Mouse (Mus musculus) MEL (cell line): ENCODE data around the gene Zfp583. TPM values are rescaled to one million over a fixed set of nuclear protein-coding genes. Genes with fewer than 3 reads are reported as not detected.

Experiments used
- DNase-seq: peaks from one replicate; pipeline ENCODE4 v3.0.0; 2011; ENCODE audit warnings: low read depth, low spot score
- H3K27ac ChIP-seq: 2 replicates; pipeline ENCODE4 v1.5.1; 2012; ENCODE audit warnings: low read depth, mild to moderate bottlenecking, control low read depth, low read length, moderate library complexity; ENCODE audit not compliant: control insufficient read depth
- H3K27me3 ChIP-seq, 2 experiments: fragments of 150-350 bp in 1 of 2; sonication (generic) in 1 of 2; 2 replicates each; pipeline ENCODE4 v1.6.1; 2012; ENCODE audit warnings: low read length in 2 of 2, mild to moderate bottlenecking in 2 of 2, improper control_type of control experiment in 1 of 2, moderate library complexity in 1 of 2; ENCODE audit not compliant: insufficient read depth in 2 of 2, control insufficient read depth in 1 of 2
- H3K36me3 ChIP-seq, 2 experiments: 2 replicates each; pipeline ENCODE4 v1.6.1; 2012 to 2014; ENCODE audit warnings: low read length in 2 of 2, improper control_type of control experiment in 1 of 2, inconsistent platforms in 1 of 2, mild to moderate bottlenecking in 1 of 2; ENCODE audit not compliant: insufficient read depth in 2 of 2, control insufficient read depth in 1 of 2
- H3K4me1 ChIP-seq, 2 experiments: fragments of 150-350 bp in 1 of 2; sonication (generic) in 1 of 2; 2 replicates each; pipeline ENCODE4 v1.6.1; 2012; ENCODE audit warnings: low read length in 2 of 2, improper control_type of control experiment in 1 of 2, mild to moderate bottlenecking in 1 of 2; ENCODE audit not compliant: insufficient read depth in 2 of 2, control insufficient read depth in 1 of 2
- H3K4me3 ChIP-seq, 2 experiments: fragments of 150-350 bp in 1 of 2; sonication (generic) in 1 of 2; 2 replicates each; pipeline ENCODE4 v1.5.1; 2012; ENCODE audit warnings: low read depth in 2 of 2, low read length in 2 of 2, mild to moderate bottlenecking in 2 of 2, moderate library complexity in 2 of 2, control low read depth in 1 of 2, improper control_type of control experiment in 1 of 2; ENCODE audit not compliant: control insufficient read depth in 1 of 2, insufficient read depth in 1 of 2
- H3K79me2 ChIP-seq: 2 replicates; pipeline ENCODE4 v1.6.1; 2012; ENCODE audit warnings: mild to moderate bottlenecking, low read length, moderate library complexity; ENCODE audit not compliant: control insufficient read depth, poor library complexity, insufficient read depth
- H3K9ac ChIP-seq: 2 replicates; pipeline ENCODE4 v1.6.1; 2012; ENCODE audit warnings: low read depth, mild to moderate bottlenecking, control low read depth, low read length, moderate library complexity; ENCODE audit not compliant: control insufficient read depth, poor library complexity, severe bottlenecking
- H3K9me3 ChIP-seq: fragments of 150-350 bp; sonication (generic); replicated peaks from 2 replicates; pipeline ENCODE4 v1.6.1; 2012; ENCODE audit warnings: mild to moderate bottlenecking, low read length, improper control_type of control experiment, moderate library complexity; ENCODE audit not compliant: insufficient read depth
- CTCF ChIP-seq, 3 experiments: IDR thresholded peaks in 2 of 3; conservative IDR thresholded peaks in 1 of 3; 2 replicates each; pipeline ENCODE4 v1.5.1; 2011 to 2012; ENCODE audit warnings: low read length in 3 of 3, low read depth in 2 of 3, mild to moderate bottlenecking in 2 of 3, improper control_type of control experiment in 1 of 3, inconsistent platforms in 1 of 3, mixed read lengths in 1 of 3, moderate library complexity in 1 of 3; ENCODE audit not compliant: control insufficient read depth in 1 of 3, insufficient read depth in 1 of 3, poor library complexity in 1 of 3, severe bottlenecking in 1 of 3
- E2F4 ChIP-seq: IDR thresholded peaks from 2 replicates; pipeline ENCODE4 v1.6.1; 2011; ENCODE audit warnings: low read depth, low read length, improper control_type of control experiment, borderline replicate concordance
- ELF1 ChIP-seq: IDR thresholded peaks from 2 replicates; pipeline ENCODE4 v1.6.1; 2014; ENCODE audit warnings: low read depth, mild to moderate bottlenecking, inconsistent platforms, low read length, improper control_type of control experiment, moderate library complexity
- ETS1 ChIP-seq: IDR thresholded peaks from 2 replicates; pipeline ENCODE4 v1.6.1; 2012; ENCODE audit warnings: low read depth, mild to moderate bottlenecking, inconsistent platforms, low read length, improper control_type of control experiment, moderate library complexity
- GATA1 ChIP-seq: IDR thresholded peaks from 2 replicates; pipeline ENCODE4 v1.6.1; 2011; ENCODE audit warnings: low read depth, low read length, improper control_type of control experiment
- HCFC1 ChIP-seq: IDR thresholded peaks from 2 replicates; pipeline ENCODE4 v1.6.1; 2012; ENCODE audit warnings: low read depth, mild to moderate bottlenecking, inconsistent platforms, low read length, improper control_type of control experiment, moderate library complexity
- KAT2A ChIP-seq: conservative IDR thresholded peaks from 2 replicates; pipeline ENCODE4 v1.6.1; 2012; ENCODE audit warnings: low read depth, low read length, improper control_type of control experiment, inconsistent platforms
- MAFK ChIP-seq: IDR thresholded peaks from 2 replicates; pipeline ENCODE4 v1.6.1; 2011; ENCODE audit warnings: low read depth, mild to moderate bottlenecking, low read length, improper control_type of control experiment, borderline replicate concordance
- MAX ChIP-seq: IDR thresholded peaks from 2 replicates; pipeline ENCODE4 v1.6.1; 2011; ENCODE audit warnings: low read length, improper control_type of control experiment
- MAZ ChIP-seq: IDR thresholded peaks from 2 replicates; pipeline ENCODE4 v1.6.1; 2012; ENCODE audit warnings: low read depth, mild to moderate bottlenecking, inconsistent platforms, low read length, improper control_type of control experiment
- MYB ChIP-seq: IDR thresholded peaks from 2 replicates; pipeline ENCODE4 v1.6.1; 2011; ENCODE audit warnings: mild to moderate bottlenecking, low read depth, low read length, improper control_type of control experiment
- MYC ChIP-seq: IDR thresholded peaks from 2 replicates; pipeline ENCODE4 v1.6.1; 2011; ENCODE audit warnings: low read depth, mild to moderate bottlenecking, low read length, improper control_type of control experiment, moderate library complexity
- NELFE ChIP-seq: IDR thresholded peaks from 2 replicates; pipeline ENCODE4 v1.6.1; 2011; ENCODE audit warnings: low read depth, low read length, improper control_type of control experiment
- NRF1 ChIP-seq: IDR thresholded peaks from 2 replicates; pipeline ENCODE4 v1.6.1; 2014; ENCODE audit warnings: low read depth, mild to moderate bottlenecking, inconsistent platforms, low read length, improper control_type of control experiment, moderate library complexity; ENCODE audit not compliant: poor library complexity, insufficient read depth, severe bottlenecking
- RAD21 ChIP-seq: IDR thresholded peaks from 2 replicates; pipeline ENCODE4 v1.6.1; 2011; ENCODE audit warnings: mild to moderate bottlenecking, low read depth, low read length, improper control_type of control experiment
- RCOR1 ChIP-seq: IDR thresholded peaks from 2 replicates; pipeline ENCODE4 v1.6.1; 2012; ENCODE audit warnings: low read depth, mild to moderate bottlenecking, inconsistent platforms, low read length, improper control_type of control experiment
- SMC3 ChIP-seq: IDR thresholded peaks from 2 replicates; pipeline ENCODE4 v1.6.1; 2011; ENCODE audit warnings: low read depth, low read length, improper control_type of control experiment
- TBP ChIP-seq: IDR thresholded peaks from 2 replicates; pipeline ENCODE4 v1.8.0; 2011; ENCODE audit warnings: low read depth, low read length, improper control_type of control experiment
- TCF12 ChIP-seq: IDR thresholded peaks from 2 replicates; pipeline ENCODE4 v1.6.1; 2014; ENCODE audit warnings: low read depth, mild to moderate bottlenecking, inconsistent platforms, low read length, improper control_type of control experiment, moderate library complexity
- USF1 ChIP-seq: IDR thresholded peaks from 2 replicates; pipeline ENCODE4 v1.6.1; 2014; ENCODE audit warnings: low read depth, mild to moderate bottlenecking, inconsistent platforms, low read length, improper control_type of control experiment, moderate library complexity
- USF2 ChIP-seq, 2 experiments: IDR thresholded peaks; 2 replicates each; pipeline ENCODE4 v1.6.1; 2011 to 2012; ENCODE audit warnings: improper control_type of control experiment in 2 of 2, low read length in 2 of 2, borderline replicate concordance in 1 of 2, inconsistent platforms in 1 of 2, low read depth in 1 of 2, mild to moderate bottlenecking in 1 of 2; ENCODE audit not compliant: insufficient read depth in 1 of 2
- ZC3H11A ChIP-seq: IDR thresholded peaks from 2 replicates; pipeline ENCODE4 v1.6.1; 2012; ENCODE audit warnings: low read depth, mild to moderate bottlenecking, inconsistent platforms, low read length, improper control_type of control experiment
- ZMIZ1 ChIP-seq: IDR thresholded peaks from 2 replicates; pipeline ENCODE4 v1.6.1; 2012; ENCODE audit warnings: low read depth, mild to moderate bottlenecking, inconsistent platforms, low read length, improper control_type of control experiment, moderate library complexity
- ZNF384 ChIP-seq: IDR thresholded peaks from 2 replicates; pipeline ENCODE4 v1.6.1; 2012; ENCODE audit warnings: low read depth, mild to moderate bottlenecking, inconsistent platforms, low read length, improper control_type of control experiment
- polyA plus RNA-seq, 2 experiments: library from polyadenylated mRNA; stranded (reverse) in 1 of 2; unstranded in 1 of 2; fragments of >175 nt in 1 of 2; fragments of >200 nt in 1 of 2; gene quantifications; 2 replicates each; pipeline versions ENCODE4 v1.2.1 to v1.2.4; 2012; ENCODE audit warnings: low replicate concordance in 2 of 2, low read depth in 1 of 2; ENCODE audit not compliant: insufficient read length in 2 of 2, insufficient read depth in 1 of 2, missing spikeins in 1 of 2
- total RNA-seq: library from RNA; depleted of rRNA; stranded (reverse); fragments of 300-350 nt; gene quantifications from 2 replicates; pipeline ENCODE4 v1.2.3, GENCODE M21; 2012

Gene Zfp583
- total and polyA plus RNA-seq, 3 experiments = not detected

DNA sequence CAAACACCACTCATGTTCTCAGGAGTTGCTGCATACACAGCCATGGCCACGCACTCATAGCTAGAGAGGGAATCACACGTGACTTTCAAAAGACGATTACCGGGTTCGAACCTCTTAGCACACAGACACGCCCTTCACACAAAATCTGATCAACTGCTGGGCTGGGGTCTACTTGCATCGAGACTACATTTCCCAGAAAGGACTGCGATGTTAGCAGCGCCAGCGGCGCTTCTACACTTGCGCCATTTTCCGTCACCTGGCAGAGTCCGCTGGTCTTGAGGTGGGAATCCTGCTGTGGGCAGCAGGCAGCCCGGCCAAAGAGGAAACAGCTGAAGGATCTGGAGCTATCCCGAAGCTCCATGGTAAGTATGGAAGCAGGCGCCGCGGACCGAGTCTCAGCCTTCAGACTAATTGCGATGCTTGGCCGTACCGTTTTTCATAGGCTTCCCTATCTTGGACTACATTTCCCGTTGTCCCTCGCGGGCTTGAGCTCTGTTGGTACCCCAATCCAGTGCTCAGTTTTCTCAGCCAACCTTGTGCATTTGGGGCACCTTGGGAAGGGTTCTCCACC is 12.5 kb upstream of the Zfp583 start, which contains the start of gene Gm3854:
TSS of gene Gm3854 (plus strand) at position 259 of the 571 bp plus-strand sequence.
- H3K4me1 ChIP-seq = no peaks in the 10 kb centered on the region
- no peak within 1 kb of the TSS for H3K4me3 ChIP-seq
- no peak within 1 kb of the TSS for H3K9ac ChIP-seq
- H3K9me3 ChIP-seq = no peaks in the 10 kb centered on the region
- H3K27ac ChIP-seq = no peak within 1 kb of the TSS
- TF ChIP-seq ZC3H11A = no peak
- TF ChIP-seq TCF12 = no peak
- TF ChIP-seq KAT2A = no peak
- no peak for TF ChIP-seq ELF1
- TF ChIP-seq ZNF384 = no peak
- no peak for TF ChIP-seq MAX
- TF ChIP-seq RCOR1 = no peak
- TF ChIP-seq MYC = no peak
- TF ChIP-seq TBP = no peak
- no peak for TF ChIP-seq NELFE
- TF ChIP-seq NRF1 = no peak
- no peak for TF ChIP-seq CTCF (IDR thresholded peaks at IDR 0.05 in 2 of 3, conservative IDR thresholded peaks at IDR 0.05 in 1 of 3; ENCODE audit: control insufficient read depth in 1 of 3, insufficient read depth in 1 of 3, low read depth in 2 of 3, low read length in 3 of 3, poor library complexity in 1 of 3, severe bottlenecking in 1 of 3)
- TF ChIP-seq USF1 = no peak
- TF ChIP-seq ZMIZ1 = no peak
- TF ChIP-seq E2F4 = no peak
- no peak for TF ChIP-seq MYB
- TF ChIP-seq USF2 (IDR thresholded peaks at IDR 0.05; ENCODE audit: borderline replicate concordance in 1 of 2, insufficient read depth in 1 of 2, low read depth in 1 of 2, low read length in 2 of 2) = no peak
- no peak for TF ChIP-seq SMC3
- TF ChIP-seq MAZ = no peak
- no peaks in the 10 kb centered on the region for H3K79me2 ChIP-seq
- H3K27me3 ChIP-seq = no peaks in the 10 kb centered on the region
- H3K36me3 ChIP-seq = no peaks in the 10 kb centered on the region
- DNase-seq = no peak

DNA sequence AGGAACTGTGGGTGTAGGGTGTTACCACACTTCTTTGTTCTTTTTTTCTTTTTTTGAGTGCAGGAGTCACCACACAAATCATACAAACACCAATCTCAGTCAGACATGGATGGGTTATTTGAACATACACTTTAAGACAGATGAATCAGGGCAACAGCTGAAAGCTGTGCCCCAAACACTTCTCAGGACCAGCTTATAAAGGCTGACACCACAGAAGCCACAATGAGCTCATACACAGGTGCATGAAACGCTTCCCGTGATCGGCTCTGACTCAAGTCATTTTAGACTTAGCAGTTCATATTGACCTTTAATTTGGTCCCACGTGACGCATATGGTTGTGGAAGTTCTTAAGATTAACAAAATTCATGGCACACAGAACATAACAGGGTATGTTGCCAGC is 8.8 kb upstream of the Zfp583 start:
- H3K4me1 ChIP-seq = no peaks in the 10 kb centered on the region
- TF ChIP-seq GATA1 = no peak
- TF ChIP-seq ELF1 = no peak
- TF ChIP-seq RAD21 = no peak
- TF ChIP-seq TCF12 = no peak
- TF ChIP-seq ZMIZ1 = no peak
- no peak for TF ChIP-seq HCFC1
- TF ChIP-seq MAZ = no peak
- TF ChIP-seq RCOR1 = no peak
- no peak for TF ChIP-seq MYC
- TF ChIP-seq MAFK = no peak
- no peak for TF ChIP-seq ETS1
- TF ChIP-seq KAT2A = no peak

More for the DNA sequence above, 8.8 kb upstream of the Zfp583 start:
- no peaks in the 10 kb centered on the region for H3K9me3 ChIP-seq
- no peak for DNase-seq
- H3K36me3 ChIP-seq = no peaks in the 10 kb centered on the region
- H3K79me2 ChIP-seq = no peaks in the 10 kb centered on the region
- H3K9ac ChIP-seq = no peak overlapping the region
- H3K4me3 ChIP-seq = no peak overlapping the region
- no peak overlapping the region for H3K27ac ChIP-seq
- H3K27me3 ChIP-seq = no peaks in the 10 kb centered on the region
